Mouse (Mus musculus): ENCODE measurements around the gene Tmem132c.

GRCm38 (mm10) chr5:127438639-127439038 is 197.0 kb downstream of the Tmem132c start:
- TF ChIP-seq CTCF (IDR thresholded peaks at IDR 0.05; ENCODE audit: control insufficient read depth, insufficient read depth, insufficient read length): no peak
- no peak for TF ChIP-seq USF1 (IDR thresholded peaks at IDR 0.05; ENCODE audit: low read depth)
- TF ChIP-seq MAX (IDR thresholded peaks at IDR 0.05): no peak
- no peak for TF ChIP-seq CEBPB (IDR thresholded peaks at IDR 0.05; ENCODE audit: low read depth)
- TF ChIP-seq FOSL1 (IDR thresholded peaks at IDR 0.05; ENCODE audit: insufficient read depth, low read length, poor library complexity, severe bottlenecking): no peak
- TF ChIP-seq MYOD1 (IDR thresholded peaks at IDR 0.05; ENCODE audit: control insufficient read depth, insufficient read length, low read depth): no peak
